Mouse (Mus musculus): ENCODE measurements around the gene Nasp.

DNA sequence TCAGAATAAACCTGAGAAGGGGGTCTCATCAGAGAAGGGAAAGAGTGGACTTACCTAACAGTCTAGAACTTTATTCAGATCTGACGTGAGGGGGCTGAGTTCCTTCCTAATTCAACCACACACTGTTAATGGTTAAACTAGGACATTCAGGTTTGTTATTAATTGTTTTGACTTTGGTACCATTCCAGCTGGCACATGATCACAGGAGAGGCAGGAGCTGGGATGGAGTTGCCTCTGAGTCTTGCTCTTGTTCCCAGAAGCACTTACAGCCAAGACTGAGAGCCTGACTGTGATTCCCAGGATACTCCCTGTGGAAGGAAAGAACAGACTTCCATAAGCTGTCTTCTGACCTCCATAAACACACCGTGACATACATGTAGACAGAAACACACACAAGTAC, 31.7 kb upstream of the Nasp start:
- TF ChIP-seq CTCF (IDR thresholded peaks at IDR 0.05; ENCODE audit: low read depth): no peak
- TF ChIP-seq EP300 (IDR thresholded peaks at IDR 0.05; ENCODE audit: low read depth): no peak
